Mouse (Mus musculus) Patski (cell line): ENCODE data around the gene Sun1. TPM values are rescaled to one million over a fixed set of nuclear protein-coding genes. Genes with fewer than 3 reads are reported as not detected.

Experiments
- ATAC-seq: fragments of 100-300 bp; one replicate; pipeline ENCODE4 v1.8.0; 2021
- CTCF ChIA-PET: fragments of 350-600 bp; sonication (Branson Sonifier 250); formaldehyde crosslinking; loops from one replicate; lab custom pipeline; 2022; ENCODE audit warnings: inconsistent platforms; lab: Charles Lee
- POLR2A ChIA-PET: fragments of 350-600 bp; sonication (Branson Sonifier 250); formaldehyde crosslinking; loops from one replicate; lab custom pipeline; 2022; ENCODE audit warnings: antibody characterized with exemption, inconsistent platforms; lab: Charles Lee
- DNase-seq: peaks from one replicate; pipeline ENCODE4 v3.0.0-alpha.2; 2011; ENCODE audit warnings: low read depth, low spot score
- H3K27me3 ChIP-seq: fragments of 371-371 bp; one replicate; pipeline ENCODE4 v1.5.1; 2021
- CTCF ChIP-seq: fragments of 100-300 bp; IDR thresholded peaks from one replicate; pipeline ENCODE4 v1.5.1; 2021
- in situ Hi-C: fragments of 300-500 bp; cut with MboI; formaldehyde crosslinking; loops from 3 replicates; pipeline ENCODE4 v1.11.1; 2018; ENCODE audit warnings: low pct_unique_long_range_greater_than_20kb, mixed read lengths
- polyA plus RNA-seq: library from polyadenylated mRNA; unstranded; gene quantifications from one replicate; pipeline ENCODE4 v1.2.3, GENCODE M21; 2021

The Sun1 gene
- polyA plus RNA-seq, 1 experiment from 2014 or later: 107 TPM

GRCm38 (mm10) chr5:139290467-139291259, 90.2 kb downstream of the Sun1 start:
- no peak for TF ChIP-seq CTCF
- in situ Hi-C loops: no loop called here
- CTCF ChIA-PET: interaction anchor here (2.0 kb wide), 1 partner anchor 8 kb away, joined by 8 read pairs; no protein-coding TSS in a partner anchor
- ATAC-seq: no peak
- no peak for DNase-seq
- no peaks in the 10 kb centered on the region for H3K27me3 ChIP-seq
- POLR2A ChIA-PET: no interaction called here

GRCm38 (mm10) chr5:139291811-139292560, 91.5 kb downstream of the Sun1 start:
- in situ Hi-C loops: no loop called here
- no peak for TF ChIP-seq CTCF
- POLR2A ChIA-PET: no interaction called here
- H3K27me3 ChIP-seq: no peaks in the 10 kb centered on the region
- CTCF ChIA-PET: interaction anchor here (2.0 kb wide), 1 partner anchor 10 kb away, joined by 8 read pairs; no protein-coding TSS in a partner anchor
- DNase-seq (no peak), ATAC-seq (peak; percentile 26)

GRCm38 (mm10) chr5:139294089-139294488, 93.7 kb downstream of the Sun1 start:
- no peaks in the 10 kb centered on the region for H3K27me3 ChIP-seq
- ChIA-PET POLR2A (no interaction called here), CTCF (no interaction called here)
- no peak for ATAC-seq
- in situ Hi-C loops: no loop called here
- TF ChIP-seq CTCF: no peak
- no peak for DNase-seq

GRCm38 (mm10) chr5:139297092-139297491, 96.7 kb downstream of the Sun1 start:
- DNase-seq (no peak), ATAC-seq (no peak)
- no peak for TF ChIP-seq CTCF
- in situ Hi-C loops: no loop called here
- no peaks in the 10 kb centered on the region for H3K27me3 ChIP-seq
- POLR2A ChIA-PET: no interaction called here
- CTCF ChIA-PET: no interaction called here

GRCm38 (mm10) chr5:139297745-139298144, 97.3 kb downstream of the Sun1 start:
- DNase-seq (no peak), ATAC-seq (no peak)
- in situ Hi-C loops: no loop called here
- no peaks in the 10 kb centered on the region for H3K27me3 ChIP-seq
- TF ChIP-seq CTCF: no peak
- CTCF ChIA-PET: interaction anchor here (1.1 kb wide), 1 partner anchor 16 kb away, joined by 4 read pairs; no protein-coding TSS in a partner anchor
- POLR2A ChIA-PET: no interaction called here

Other genes with a start within 250 kb of the Sun1 start
- 35.4 TPM for gene Pdgfa, start 203.3 kb upstream of the Sun1 start, polyA plus RNA-seq
- 0.55 TPM for gene Prkar1b, start 50.6 kb upstream of the Sun1 start, polyA plus RNA-seq
- 45.6 TPM for gene Dnaaf5, start 50.4 kb upstream of the Sun1 start, polyA plus RNA-seq
- 134 TPM for gene Get4, start 51.7 kb downstream of the Sun1 start, polyA plus RNA-seq
- 5.0 TPM for gene Adap1, start 125.0 kb downstream of the Sun1 start, polyA plus RNA-seq
- gene Cox19, start 150.8 kb downstream of the Sun1 start, polyA plus RNA-seq: 66.1 TPM
- gene Cyp2w1, start 152.0 kb downstream of the Sun1 start, polyA plus RNA-seq: not detected
- gene Gpr146, start 177.1 kb downstream of the Sun1 start, polyA plus RNA-seq: 7.9 TPM
- 0.24 TPM for gene C130050O18Rik, start 204.6 kb downstream of the Sun1 start, polyA plus RNA-seq
- 0.58 TPM for gene Gper1, start 222.5 kb downstream of the Sun1 start, polyA plus RNA-seq